Mouse (Mus musculus) R1 (cell line): ENCODE results near the gene Ttc39b.

ENCODE experiments used
- DNase-seq: peaks from one replicate; pipeline ENCODE4 v3.0.0-alpha.2; 2018; ENCODE audit warnings: low read depth, low spot score

Ttc39b gene

GRCm38 (mm10) chr4:83323910-83324684 is at the start of gene Ttc39b:
Gene Ttc39b (minus strand): TSS chr4:83324255.
- peak; percentile 97 for DNase-seq

GRCm38 (mm10) chr4:83373381-83373780 is 49.3 kb upstream of the Ttc39b start:
- no peak for DNase-seq

- DNase-seq, result no peak
Measured at GRCm38 (mm10) chr4:83357738-83358137, 33.7 kb upstream of the Ttc39b start.

- DNase-seq, result no peak
Measured at GRCm38 (mm10) chr4:83354786-83355185, 30.7 kb upstream of the Ttc39b start.

GRCm38 (mm10) chr4:83353949-83354348 is 29.9 kb upstream of the Ttc39b start:
- DNase-seq, result peak; percentile 78

GRCm38 (mm10) chr4:83353276-83353675 is 29.2 kb upstream of the Ttc39b start:
- peak; percentile 88 for DNase-seq

- DNase-seq, result peak; percentile 33
Measured at GRCm38 (mm10) chr4:83350719-83351118, 26.7 kb upstream of the Ttc39b start.

- no peak for DNase-seq
Measured at GRCm38 (mm10) chr4:83348970-83349369, 24.9 kb upstream of the Ttc39b start.

GRCm38 (mm10) chr4:83343895-83344294 is 19.8 kb upstream of the Ttc39b start:
- peak; percentile 63 for DNase-seq

- DNase-seq, result no peak
Measured at GRCm38 (mm10) chr4:83343146-83343823, 19.2 kb upstream of the Ttc39b start.

GRCm38 (mm10) chr4:83342268-83342970 is 18.4 kb upstream of the Ttc39b start:
- DNase-seq, result no peak

- no peak for DNase-seq
Measured at GRCm38 (mm10) chr4:83339393-83339792, 15.3 kb upstream of the Ttc39b start.

GRCm38 (mm10) chr4:83337717-83338116 is 13.7 kb upstream of the Ttc39b start:
- DNase-seq, result peak; percentile 46

- peak; percentile 98 for DNase-seq
Measured at GRCm38 (mm10) chr4:83330369-83330768, 6.3 kb upstream of the Ttc39b start.

- DNase-seq, result peak; percentile 99
Measured at GRCm38 (mm10) chr4:83329615-83330014, 5.6 kb upstream of the Ttc39b start.

GRCm38 (mm10) chr4:83328026-83328945 is 4.2 kb upstream of the Ttc39b start:
- peak; percentile 87 for DNase-seq

GRCm38 (mm10) chr4:83327526-83327925 is 3.5 kb upstream of the Ttc39b start:
- DNase-seq, result no peak

- no peak for DNase-seq
Measured at GRCm38 (mm10) chr4:83325366-83325765, 1.3 kb upstream of the Ttc39b start.

GRCm38 (mm10) chr4:83323201-83323903 is 703 bp downstream of the Ttc39b start:
- peak; percentile 88 for DNase-seq

GRCm38 (mm10) chr4:83319736-83320135 is 4.3 kb downstream of the Ttc39b start:
- DNase-seq, result no peak

- peak; percentile 66 for DNase-seq
Measured at GRCm38 (mm10) chr4:83318758-83319157, 5.3 kb downstream of the Ttc39b start.
